Mouse (Mus musculus): Measurements from ENCODE around the gene Olfr1353.
"Not testable (repeated sequence)": the region's sequence is repeated elsewhere in the genome, so short reads cannot be mapped to it uniquely, and the experiment has no call there.

The Olfr1353 gene

GRCm38 (mm10) chr10:78963009-78963408 lies at the start of gene Olfr1353:
Olfr1353 (plus strand) TSS chr10:78963309.
- not testable (repeated sequence) for DNase-seq (ENCODE audit: low spot score)

GRCm38 (mm10) chr10:78950336-78950735 lies 12.8 kb upstream of the Olfr1353 start, which contains the start of gene Olfr8:
Olfr8 (plus strand) TSS chr10:78950636.
- DNase-seq (ENCODE audit: low spot score), result not testable (repeated sequence)

GRCm38 (mm10) chr10:78980750-78981149 lies 17.6 kb downstream of the Olfr1353 start, which contains the start of gene Olfr1352:
Olfr1352 (plus strand) TSS chr10:78981050.
- no peak for DNase-seq (ENCODE audit: low spot score)

DNA sequence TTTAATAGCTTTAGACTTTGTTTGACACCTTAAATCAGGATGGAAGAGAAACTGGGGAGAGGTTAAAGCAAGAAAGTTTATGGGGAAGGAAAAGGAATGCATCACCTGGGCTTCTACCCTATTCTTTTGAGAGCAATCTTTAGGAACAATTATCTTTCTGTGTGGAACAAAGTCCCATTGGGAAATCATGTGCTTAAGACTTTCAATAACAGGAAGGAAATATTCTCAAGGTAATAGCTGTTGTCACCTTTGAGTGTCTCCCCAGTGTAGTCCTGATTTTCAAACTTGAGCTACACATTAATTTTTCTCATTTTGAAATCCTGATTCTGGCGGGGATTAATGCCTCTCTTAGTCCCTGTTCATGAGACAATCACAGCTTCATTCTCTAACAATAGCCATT lies 49.1 kb downstream of the Olfr1353 start, which contains the start of gene Olfr1351:
Olfr1351 (plus strand) TSS at position 301 of the 400 bp plus-strand sequence.
- DNase-seq (ENCODE audit: low spot score), result no peak
